Mouse (Mus musculus) CD8-positive naive resting alpha-beta T cell, adult 2 months (primary cell): ENCODE results near the gene Trappc2l.
"Not testable (repeated sequence)": the region's sequence is repeated elsewhere in the genome, so short reads cannot be mapped to it uniquely, and the experiment has no call there.

Experiments used
- DNase-seq, 2 experiments: peaks; one replicate each; pipeline ENCODE4 v3.0.0; 2022; ENCODE audit warnings: low read depth in 2 of 2, low spot score in 2 of 2

Gene Trappc2l

DNA sequence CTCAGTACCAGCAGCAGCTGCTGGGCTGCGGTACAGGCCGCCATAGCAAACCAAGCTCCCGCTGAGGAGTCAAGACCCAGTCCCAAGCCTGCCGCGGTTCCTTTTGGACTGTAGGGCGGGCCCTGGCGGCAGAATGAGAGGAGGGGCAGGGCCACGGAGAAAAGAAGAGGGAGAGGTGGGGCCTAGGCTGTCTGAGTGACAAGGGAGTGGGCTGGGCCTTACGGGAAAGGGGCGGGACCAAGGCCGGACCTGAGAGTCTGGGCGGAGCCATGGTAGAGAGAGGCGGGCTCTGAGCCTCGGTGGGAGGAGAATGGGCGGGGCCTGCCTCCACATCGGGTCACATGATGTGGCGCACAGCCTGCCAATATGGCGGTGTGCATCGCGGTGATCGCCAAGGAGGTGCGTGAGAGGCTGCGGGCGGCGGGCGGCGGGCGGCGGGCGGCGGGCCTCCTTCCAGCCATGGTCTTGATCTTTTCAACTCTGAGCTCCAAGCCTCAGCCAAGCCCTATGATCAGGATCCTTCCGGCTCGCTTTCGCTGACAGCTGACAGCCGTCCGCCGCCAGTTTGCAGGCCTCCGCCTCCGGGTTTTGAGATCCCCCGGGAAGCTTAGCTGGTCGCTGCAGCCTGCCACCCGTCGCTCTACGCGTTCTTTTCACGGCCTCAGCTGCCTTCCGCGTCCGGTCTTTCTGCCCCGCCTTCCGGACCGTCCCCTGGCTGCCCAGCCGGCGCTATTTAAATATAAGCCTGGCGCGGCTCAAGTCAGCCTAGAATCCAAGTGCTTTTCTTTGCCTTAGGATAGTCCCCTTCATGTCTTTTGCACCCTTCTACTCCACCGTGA, at the start of gene Trappc2l, which contains the start of gene Galns:
Gene Trappc2l (plus strand): TSS at position 346 of the 839 bp plus-strand sequence.
Gene Galns (minus strand): TSS at position 169 of the 839 bp plus-strand sequence.
- peak; percentile 93 to 95 for DNase-seq

- DNase-seq = no peak
These were observed 46.8 kb upstream of the Trappc2l start for GRCm38 (mm10) chr8:122564363-122565352.

GRCm38 (mm10) chr8:122566766-122567165, 44.7 kb upstream of the Trappc2l start:
- DNase-seq = no peak

GRCm38 (mm10) chr8:122567361-122568108, 43.9 kb upstream of the Trappc2l start, which contains the start of gene Cdt1:
TSS of gene Cdt1 (plus strand) at chr8:122568015.
- DNase-seq = peak; percentile 91 to 93

DNA sequence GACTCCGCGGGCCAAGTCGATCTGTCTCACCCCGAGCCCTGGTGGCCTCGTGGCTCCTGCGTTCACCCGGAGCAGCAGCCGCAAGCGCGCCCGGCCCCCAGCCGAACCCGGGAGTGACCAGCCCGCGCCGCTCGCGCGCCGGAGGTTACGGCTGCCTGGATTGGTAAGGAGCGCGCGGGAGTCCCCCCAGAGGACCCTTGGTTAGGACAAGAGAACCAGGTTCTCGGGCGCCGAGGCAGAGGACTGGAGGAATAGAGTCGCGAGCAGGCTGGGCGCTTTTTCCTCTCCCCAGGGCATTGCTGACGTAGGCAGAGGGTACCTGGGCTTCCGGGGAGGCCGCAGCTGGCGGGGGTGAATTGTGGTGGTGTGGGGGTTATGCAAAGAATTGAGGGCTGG, 43.3 kb upstream of the Trappc2l start:
- DNase-seq = peak; percentile 63 to 64

DNA sequence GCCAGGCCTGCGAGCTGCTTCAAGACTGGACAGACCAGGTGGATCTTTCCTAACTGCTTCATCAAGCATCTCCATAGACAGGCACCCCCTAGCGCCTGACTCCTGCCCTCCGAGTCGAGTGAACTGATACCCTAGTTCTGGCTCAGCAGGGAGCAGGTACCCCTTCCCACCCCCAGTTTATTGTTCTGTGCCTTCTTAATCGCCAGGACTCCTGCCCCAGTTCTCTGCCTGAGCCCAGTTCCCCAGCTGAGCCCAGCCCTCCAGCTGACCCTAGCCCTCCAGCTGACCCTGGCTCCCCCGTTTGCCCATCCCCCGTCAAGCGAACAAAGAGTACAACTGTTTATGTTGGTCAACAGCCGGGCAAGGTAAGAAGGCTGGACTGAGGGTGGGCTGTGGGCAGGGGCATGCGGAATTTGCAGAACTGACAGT, 42.5 kb upstream of the Trappc2l start:
- DNase-seq = no peak

DNA sequence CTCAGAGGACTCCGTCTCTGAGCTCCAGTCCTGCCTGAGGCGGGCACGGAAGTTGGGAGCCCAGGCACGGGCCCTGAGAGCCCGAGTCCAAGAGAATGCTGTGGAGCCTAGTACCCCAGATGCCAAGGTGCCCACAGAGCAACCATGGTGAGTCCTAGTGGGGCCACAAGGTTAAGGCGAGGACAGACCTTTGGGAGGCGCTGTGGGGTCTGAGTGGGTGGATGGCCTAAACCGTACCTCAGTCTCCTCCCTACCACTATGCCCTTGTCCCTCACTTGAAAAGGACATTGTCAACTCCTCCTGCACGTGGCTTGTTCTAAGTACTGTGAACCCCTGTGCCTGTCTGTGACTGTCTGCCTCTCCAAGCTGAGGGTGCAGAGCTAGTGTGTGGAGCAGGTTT, 42.1 kb upstream of the Trappc2l start:
- DNase-seq = no peak

- DNase-seq = no peak
These were observed 41.4 kb upstream of the Trappc2l start for GRCm38 (mm10) chr8:122569996-122570395.

DNA sequence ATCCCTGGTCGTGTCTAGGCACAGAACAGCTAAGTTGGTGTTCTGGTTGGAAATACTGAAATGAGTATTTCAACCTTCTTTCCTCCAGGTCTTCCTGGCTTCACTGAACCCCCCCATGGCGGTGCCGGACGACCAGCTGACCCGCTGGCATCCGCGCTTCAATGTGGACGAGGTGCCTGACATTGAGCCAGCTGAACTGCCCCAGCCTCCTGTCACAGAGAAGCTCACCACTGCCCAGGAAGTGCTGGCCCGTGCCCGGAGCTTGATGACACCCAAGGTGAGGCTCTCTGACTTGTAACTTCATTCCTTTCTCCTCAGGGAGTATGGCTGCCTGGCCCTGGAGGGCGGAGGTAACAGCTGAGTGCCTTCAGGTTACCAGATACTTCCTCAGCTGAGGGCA, 40.3 kb upstream of the Trappc2l start:
- DNase-seq = no peak

DNA sequence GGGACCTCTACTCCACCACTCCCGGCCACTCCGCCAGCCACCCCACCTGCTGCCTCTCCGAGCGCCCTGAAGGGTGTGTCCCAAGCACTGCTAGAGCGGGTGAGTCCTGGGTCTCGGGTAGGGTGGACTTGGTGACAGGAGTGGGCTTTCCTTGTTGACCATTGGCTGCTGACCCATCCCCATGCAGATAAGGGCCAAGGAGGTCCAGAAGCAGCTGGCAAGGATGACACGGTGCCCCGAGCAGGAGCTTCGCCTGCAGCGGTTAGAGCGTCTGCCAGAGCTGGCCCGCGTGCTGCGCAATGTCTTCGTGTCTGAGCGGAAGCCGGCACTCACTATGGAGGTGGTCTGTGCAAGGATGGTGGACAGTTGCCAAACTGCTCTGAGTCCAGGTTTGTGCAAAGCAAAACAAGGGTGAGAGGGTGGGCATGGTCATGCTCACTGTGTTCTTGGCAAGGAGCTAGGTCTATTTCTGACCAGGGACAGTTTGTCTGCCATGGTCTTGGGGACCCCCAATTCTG, 39.6 kb upstream of the Trappc2l start:
- DNase-seq = no peak

DNA sequence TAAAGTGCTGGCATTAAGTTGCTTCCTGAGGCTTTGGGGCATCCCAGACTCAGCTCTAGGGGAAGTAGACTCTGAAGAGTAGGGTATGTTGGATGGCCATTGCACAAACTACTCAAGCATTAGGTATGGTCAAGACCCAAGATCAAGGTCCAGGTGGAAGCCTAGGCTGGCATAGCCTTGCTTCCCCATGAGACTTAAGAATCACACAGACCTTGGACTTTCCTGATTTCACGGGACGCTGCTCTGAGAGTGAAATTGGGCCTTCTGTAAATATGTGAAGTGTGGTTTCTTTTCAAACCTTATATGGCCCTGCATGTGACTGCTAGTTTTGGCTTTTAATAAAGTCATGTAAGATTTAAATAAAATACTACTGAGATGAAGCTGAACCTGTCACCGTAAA, 38.7 kb upstream of the Trappc2l start:
- no peak for DNase-seq

- not testable (repeated sequence) for DNase-seq
These were observed 38.3 kb upstream of the Trappc2l start for GRCm38 (mm10) chr8:122573176-122573575.

DNA sequence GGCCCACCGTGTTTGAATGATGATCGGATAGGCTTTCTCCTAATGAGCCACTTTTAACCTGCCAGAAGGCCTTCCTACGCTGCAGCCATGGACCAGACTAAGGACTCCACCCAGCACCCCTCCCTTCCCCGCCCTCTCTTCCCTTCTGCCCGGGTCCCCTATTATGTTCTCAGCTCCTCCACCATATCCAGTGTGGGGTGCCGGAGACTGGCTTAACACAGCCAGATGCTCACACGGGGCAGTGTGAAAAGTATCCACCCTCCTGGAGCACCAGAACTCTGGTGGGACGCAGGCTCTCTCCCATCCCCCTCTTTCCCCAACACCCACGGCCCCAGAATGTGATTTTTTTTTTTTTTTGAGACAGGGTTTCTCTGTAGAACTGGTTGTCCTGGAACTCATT, 37.9 kb upstream of the Trappc2l start:
- no peak for DNase-seq

- DNase-seq = no peak
These were observed 37.2 kb upstream of the Trappc2l start for GRCm38 (mm10) chr8:122574264-122574663.

DNA sequence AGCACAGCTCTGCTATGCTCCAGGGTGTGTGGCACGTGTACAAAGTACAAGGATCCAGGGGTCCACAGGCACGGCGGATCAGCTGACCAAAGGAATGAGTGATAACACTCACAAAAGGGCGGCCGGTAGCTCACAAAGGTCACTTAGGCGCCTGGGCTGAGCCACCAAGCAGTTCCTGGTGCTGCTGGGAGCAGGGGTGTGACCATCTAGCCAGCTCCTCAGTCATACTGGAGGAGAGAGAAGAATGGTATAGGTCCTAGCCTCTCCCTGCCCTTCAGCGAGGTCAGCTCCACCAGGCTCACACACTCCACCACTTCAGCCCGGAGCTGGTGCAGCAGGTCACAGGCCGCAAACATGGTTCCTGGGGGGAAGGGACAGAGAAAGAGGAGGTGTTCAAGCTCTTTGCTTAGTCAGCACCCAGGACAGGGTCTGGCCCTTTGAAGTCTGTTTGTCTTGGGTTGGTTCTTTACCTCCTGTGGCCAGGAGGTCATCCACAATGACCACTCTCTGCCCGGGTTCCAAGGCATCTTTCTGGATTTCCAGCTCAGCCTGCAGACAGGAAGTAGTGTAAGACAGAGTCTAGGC, 36.7 kb upstream of the Trappc2l start:
- no peak for DNase-seq

- DNase-seq = no peak
These were observed 36.2 kb upstream of the Trappc2l start for GRCm38 (mm10) chr8:122575286-122575685.

- DNase-seq = no peak
These were observed 35.4 kb upstream of the Trappc2l start for GRCm38 (mm10) chr8:122575735-122576647.

GRCm38 (mm10) chr8:122576648-122577022, 34.8 kb upstream of the Trappc2l start, which contains the start of gene Aprt:
TSS of gene Aprt (minus strand) at chr8:122576909.
- peak; percentile 91 to 97 for DNase-seq

DNA sequence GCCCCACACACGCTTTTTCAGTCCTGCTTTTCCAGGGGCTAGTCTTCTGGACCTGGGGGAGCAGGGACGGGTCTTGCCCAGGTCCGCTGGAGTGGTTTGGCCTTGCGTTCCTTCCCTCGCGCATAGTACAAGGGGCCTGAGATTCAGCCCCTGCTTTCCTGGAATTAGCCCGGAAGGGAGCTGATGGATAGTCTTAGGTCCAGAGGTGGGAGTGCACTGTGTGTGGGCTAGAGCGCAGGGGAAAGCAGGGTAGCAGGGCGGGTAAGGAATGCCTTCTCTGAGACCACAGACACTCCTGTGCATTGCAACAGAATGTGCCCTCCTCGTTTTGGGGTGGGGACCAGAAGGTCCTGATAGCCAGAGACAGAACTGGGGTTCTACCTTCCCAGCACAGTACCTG, 34.3 kb upstream of the Trappc2l start:
- DNase-seq = no peak
